Mouse (Mus musculus): Measurements from ENCODE around the gene Oip5. TPM values are rescaled to one million over a fixed set of nuclear protein-coding genes. Genes with fewer than 3 reads are reported as not detected.

Gene Oip5
- total RNA-seq, 1 experiment = 23.6 TPM

- peaks cover 0 to 4% of the 10 kb centered on the region in 2 experiments; a peak in 1 of 4 replicates for H3K4me1 ChIP-seq (ENCODE audit: control insufficient read depth in 2 of 2, insufficient read depth in 2 of 2, low read length in 2 of 2, poor library complexity in 1 of 2)
- in situ Hi-C loops (cut with MboI; ENCODE audit: low sequenced_read_pairs in 2 of 2, unreplicated experiment in 2 of 2) = no loop called here
- no peak for TF ChIP-seq HCFC1 (IDR thresholded peaks at IDR 0.05; ENCODE audit: borderline replicate concordance, insufficient read depth, low read length)
- no peak for TF ChIP-seq CHD2 (IDR thresholded peaks at IDR 0.05; ENCODE audit: low read depth, low read length)
- H3K9ac ChIP-seq (ENCODE audit: insufficient read depth, low read depth, low read length, poor library complexity, severe bottlenecking) = no peak overlapping the region
- no peak for DNase-seq (ENCODE audit: low read depth, low spot score)
- no peak overlapping the region for H3K4me3 ChIP-seq (ENCODE audit: insufficient read depth in 1 of 2, low read depth in 1 of 2, low read length in 2 of 2, poor library complexity in 1 of 2, severe bottlenecking in 1 of 2)
- H3K27ac ChIP-seq (ENCODE audit: insufficient read depth, low read depth, low read length, poor library complexity, severe bottlenecking) = no peak overlapping the region
- no peaks in the 10 kb centered on the region for H3K9me3 ChIP-seq (ENCODE audit: control insufficient read depth, insufficient read depth, low read depth, low read length)
- H3K36me3 ChIP-seq (ENCODE audit: control insufficient read depth, insufficient read depth, low read length, poor library complexity, severe bottlenecking) = peaks cover 4% of the 10 kb centered on the region; the same call in 1 of the 2 replicates
Observed at GRCm38 (mm10) chr2:119561794-119562193, 56.5 kb downstream of the Oip5 start.

Other genes starting within 250 kb of the Oip5 start
- 38.8 and 39.2 TPM in 2 replicates for gene Ino80, start 140.8 kb downstream of the Oip5 start, total RNA-seq (2012; rRNA removed)
- gene Exd1, start 70.8 kb downstream of the Oip5 start, total RNA-seq (2012; rRNA removed) = 1.1 and 2.0 TPM in 2 replicates
- gene Chp1, start 70.8 kb downstream of the Oip5 start, total RNA-seq (2012; rRNA removed) = 21.5 and 29.7 TPM in 2 replicates
- 24.7 and 28.4 TPM in 2 replicates for gene Nusap1, start 171 bp downstream of the Oip5 start, total RNA-seq (2012; rRNA removed)
- 14.4 and 18.6 TPM in 2 replicates for gene Ndufaf1, start 44.4 kb upstream of the Oip5 start, total RNA-seq (2012; rRNA removed)
- gene Rtf1, start 56.6 kb upstream of the Oip5 start, total RNA-seq (2012; rRNA removed) = 10.3 and 12.1 TPM in 2 replicates
- gene Itpka, start 123.9 kb upstream of the Oip5 start, total RNA-seq (2012; rRNA removed) = 9.2 and 16.4 TPM in 2 replicates
- gene Ltk, start 142.0 kb upstream of the Oip5 start, total RNA-seq (2012; rRNA removed) = 0.85 and 2.8 TPM in 2 replicates
- gene Rpap1, start 169.1 kb upstream of the Oip5 start, total RNA-seq (2012; rRNA removed) = 46.6 and 81.9 TPM in 2 replicates
- 66.2 and 127 TPM in 2 replicates for gene Tyro3, start 179.3 kb upstream of the Oip5 start, total RNA-seq (2012; rRNA removed)